Mouse (Mus musculus) hindbrain, embryonic 15.5 days (tissue): ENCODE measurements around the gene Gm49601. TPM values are rescaled to one million over a fixed set of nuclear protein-coding genes. Genes with fewer than 3 reads are reported as not detected.

ENCODE experiments used
- ATAC-seq: fragments of 200-750 bp; cut with Nextera tagmentation; 2 replicates; pipeline ENCODE4 v1.8.0; 2017; ENCODE audit warnings: low read depth, moderate number of reproducible peaks, moderate TSS enrichment; ENCODE audit not compliant: low FRiP score
- H3K27ac ChIP-seq: fragments of 300-500 bp; sonication (generic); replicated peaks from 2 replicates; pipeline ENCODE4 v1.5.1; 2015; ENCODE audit warnings: mild to moderate bottlenecking, inconsistent platforms
- H3K27me3 ChIP-seq: fragments of 300-500 bp; sonication (generic); 2 replicates; pipeline ENCODE4 v1.6.1; 2015; ENCODE audit warnings: control low read depth, inconsistent platforms
- H3K36me3 ChIP-seq: fragments of 300-500 bp; sonication (generic); 2 replicates; pipeline ENCODE4 v1.6.1; 2015; ENCODE audit warnings: control low read depth, inconsistent platforms
- H3K4me1 ChIP-seq: fragments of 300-500 bp; sonication (generic); replicated peaks from 2 replicates; pipeline ENCODE4 v1.6.1; 2015; ENCODE audit warnings: control low read depth, inconsistent platforms
- H3K4me2 ChIP-seq: fragments of 300-500 bp; sonication (generic); 2 replicates; pipeline ENCODE4 v1.6.1; 2015; ENCODE audit warnings: moderate library complexity, mild to moderate bottlenecking, inconsistent platforms
- H3K4me3 ChIP-seq: fragments of 300-500 bp; sonication (generic); 2 replicates; pipeline ENCODE4 v1.5.1; 2015; ENCODE audit warnings: mild to moderate bottlenecking, inconsistent platforms
- H3K9ac ChIP-seq: fragments of 300-500 bp; sonication (generic); 2 replicates; pipeline ENCODE4 v1.6.1; 2015; ENCODE audit warnings: inconsistent platforms
- H3K9me3 ChIP-seq: fragments of 300-500 bp; sonication (generic); 2 replicates; pipeline ENCODE4 v1.6.1; 2016; ENCODE audit warnings: control low read depth, inconsistent platforms
- WGBS: fragments of 180-500 bp; shearing (Covaris S2); methylation state at CpG from one replicate; pipeline ENCODE4 v1.1.7; 2015; 5-methylcytosine and 5-hydroxymethylcytosine counted together
- polyA plus RNA-seq: library from polyadenylated mRNA; unstranded; fragments of >200 nt; fragmentation: Nextera tagmentation; extraction: Ambion mirVana; gene quantifications from 2 replicates; pipeline ENCODE4 v1.2.1, GENCODE M21; 2015

The Gm49601 gene
- polyA plus RNA-seq: 14.8 and 18.8 TPM in 2 replicates

- Histone ChIP-seq H3K4me1 (peaks cover 46% of the 10 kb centered on the region), H3K36me3 (peaks cover 32% of the 10 kb centered on the region), H3K9me3 (no peaks in the 10 kb centered on the region), H3K27ac (no peak within 1 kb of the TSS), H3K4me2 (peak within 1 kb of the TSS; percentile 96), H3K27me3 (peaks cover 45% of the 10 kb centered on the region), H3K9ac (peak within 1 kb of the TSS; percentile 46), H3K4me3 (peak within 1 kb of the TSS; percentile 84)
- ATAC-seq: peak; percentile 7; the same call in 1 of the 2 replicates
- 1% methylated on average over 48 of the region's 65 CpGs for WGBS
Observed at GRCm38 (mm10) chr16:18626376-18626878, at the start of gene Gm49601. Gene Gm49601 (minus strand): TSS chr16:18626427.

GRCm38 (mm10) chr16:18673005-18673404 lies 46.8 kb upstream of the Gm49601 start:
- Histone ChIP-seq H3K4me1 (no peaks in the 10 kb centered on the region), H3K4me3 (no peak overlapping the region), H3K36me3 (no peaks in the 10 kb centered on the region), H3K4me2 (no peak overlapping the region), H3K9ac (no peak overlapping the region), H3K9me3 (no peaks in the 10 kb centered on the region), H3K27ac (no peak overlapping the region), H3K27me3 (no peaks in the 10 kb centered on the region)
- no peak for ATAC-seq
- 91% methylated on average over 3 of the region's 3 CpGs for WGBS

- no peak overlapping the region for H3K4me2 ChIP-seq
- 75% methylated on average over 5 of the region's 5 CpGs for WGBS
- no peaks in the 10 kb centered on the region for H3K4me1 ChIP-seq
- H3K27ac ChIP-seq: no peak overlapping the region
- H3K9me3 ChIP-seq: no peaks in the 10 kb centered on the region
- no peaks in the 10 kb centered on the region for H3K27me3 ChIP-seq
- ATAC-seq: no peak
- no peak overlapping the region for H3K9ac ChIP-seq
- no peaks in the 10 kb centered on the region for H3K36me3 ChIP-seq
- H3K4me3 ChIP-seq: no peak overlapping the region
Observed at GRCm38 (mm10) chr16:18672027-18672426, 45.8 kb upstream of the Gm49601 start.

GRCm38 (mm10) chr16:18669914-18670313 lies 43.7 kb upstream of the Gm49601 start:
- no peak overlapping the region for H3K9ac ChIP-seq
- H3K4me3 ChIP-seq: no peak overlapping the region
- no peaks in the 10 kb centered on the region for H3K9me3 ChIP-seq
- H3K27me3 ChIP-seq: no peaks in the 10 kb centered on the region
- H3K4me1 ChIP-seq: no peaks in the 10 kb centered on the region
- 73% methylated on average over 6 of the region's 6 CpGs for whole genome bisulfite sequencing
- no peak overlapping the region for H3K27ac ChIP-seq
- H3K4me2 ChIP-seq: no peak overlapping the region
- no peaks in the 10 kb centered on the region for H3K36me3 ChIP-seq
- no peak for ATAC-seq

GRCm38 (mm10) chr16:18658597-18658996 lies 32.4 kb upstream of the Gm49601 start:
- WGBS: 85% methylated on average over 4 of the region's 4 CpGs
- Histone ChIP-seq H3K27ac (no peak overlapping the region), H3K9ac (no peak overlapping the region), H3K36me3 (no peaks in the 10 kb centered on the region), H3K4me2 (no peak overlapping the region), H3K4me3 (no peak overlapping the region), H3K9me3 (no peaks in the 10 kb centered on the region), H3K4me1 (no peaks in the 10 kb centered on the region), H3K27me3 (no peaks in the 10 kb centered on the region)
- no peak for ATAC-seq

- no peak for ATAC-seq
- H3K36me3 ChIP-seq: no peaks in the 10 kb centered on the region
- H3K9ac ChIP-seq: no peak overlapping the region
- H3K4me3 ChIP-seq: no peak overlapping the region
- H3K4me2 ChIP-seq: no peak overlapping the region
- no peaks in the 10 kb centered on the region for H3K4me1 ChIP-seq
- WGBS: 67% methylated on average over 5 of the region's 5 CpGs
- no peaks in the 10 kb centered on the region for H3K27me3 ChIP-seq
- H3K27ac ChIP-seq: no peak overlapping the region
- H3K9me3 ChIP-seq: no peaks in the 10 kb centered on the region
Observed at GRCm38 (mm10) chr16:18655372-18656098, 29.3 kb upstream of the Gm49601 start.

GRCm38 (mm10) chr16:18653290-18654160 lies 27.3 kb upstream of the Gm49601 start:
- no peak for ATAC-seq
- no peak overlapping the region for H3K27ac ChIP-seq
- H3K9ac ChIP-seq: no peak overlapping the region
- H3K4me1 ChIP-seq: no peaks in the 10 kb centered on the region
- no peaks in the 10 kb centered on the region for H3K36me3 ChIP-seq
- no peak overlapping the region for H3K4me2 ChIP-seq
- no peaks in the 10 kb centered on the region for H3K9me3 ChIP-seq
- no peak overlapping the region for H3K4me3 ChIP-seq
- WGBS: 93% methylated on average over 6 of the region's 6 CpGs
- no peaks in the 10 kb centered on the region for H3K27me3 ChIP-seq

- ATAC-seq: no peak
- Histone ChIP-seq H3K4me2 (no peak overlapping the region), H3K9ac (no peak overlapping the region), H3K4me3 (no peak overlapping the region), H3K9me3 (no peaks in the 10 kb centered on the region), H3K4me1 (no peaks in the 10 kb centered on the region), H3K27me3 (no peaks in the 10 kb centered on the region), H3K36me3 (no peaks in the 10 kb centered on the region), H3K27ac (no peak overlapping the region)
- 68% methylated on average over 3 of the region's 3 CpGs for WGBS
Observed at GRCm38 (mm10) chr16:18649126-18649525, 22.9 kb upstream of the Gm49601 start.

GRCm38 (mm10) chr16:18645329-18645728 lies 19.1 kb upstream of the Gm49601 start:
- 80% methylated on average over 6 of the region's 6 CpGs for WGBS
- no peak overlapping the region for H3K27ac ChIP-seq
- no peak overlapping the region for H3K4me3 ChIP-seq
- H3K9ac ChIP-seq: no peak overlapping the region
- H3K4me2 ChIP-seq: no peak overlapping the region
- H3K36me3 ChIP-seq: no peaks in the 10 kb centered on the region
- no peak for ATAC-seq
- H3K9me3 ChIP-seq: no peaks in the 10 kb centered on the region
- H3K27me3 ChIP-seq: no peaks in the 10 kb centered on the region
- no peaks in the 10 kb centered on the region for H3K4me1 ChIP-seq

- no peak overlapping the region for H3K9ac ChIP-seq
- no peaks in the 10 kb centered on the region for H3K4me1 ChIP-seq
- H3K36me3 ChIP-seq: no peaks in the 10 kb centered on the region
- no peak for ATAC-seq
- no peak overlapping the region for H3K27ac ChIP-seq
- H3K27me3 ChIP-seq: no peaks in the 10 kb centered on the region
- no peak overlapping the region for H3K4me2 ChIP-seq
- WGBS: 81% methylated on average over 4 of the region's 4 CpGs
- H3K9me3 ChIP-seq: no peaks in the 10 kb centered on the region
- no peak overlapping the region for H3K4me3 ChIP-seq
Observed at GRCm38 (mm10) chr16:18644485-18644884, 18.3 kb upstream of the Gm49601 start.

GRCm38 (mm10) chr16:18643406-18643998 lies 17.3 kb upstream of the Gm49601 start:
- WGBS: 86% methylated on average over 11 of the region's 11 CpGs
- ATAC-seq: no peak
- Histone ChIP-seq H3K9ac (no peak overlapping the region), H3K27me3 (no peaks in the 10 kb centered on the region), H3K4me3 (no peak overlapping the region), H3K4me1 (no peaks in the 10 kb centered on the region), H3K36me3 (no peaks in the 10 kb centered on the region), H3K9me3 (no peaks in the 10 kb centered on the region), H3K27ac (no peak overlapping the region), H3K4me2 (no peak overlapping the region)

- Histone ChIP-seq H3K4me3 (no peak overlapping the region), H3K9ac (no peak overlapping the region), H3K27ac (no peak overlapping the region), H3K4me2 (no peak overlapping the region), H3K27me3 (no peaks in the 10 kb centered on the region), H3K4me1 (no peaks in the 10 kb centered on the region), H3K9me3 (no peaks in the 10 kb centered on the region), H3K36me3 (no peaks in the 10 kb centered on the region)
- ATAC-seq: no peak
- 85% methylated on average over 4 of the region's 4 CpGs for WGBS
Observed at GRCm38 (mm10) chr16:18642897-18643296, 16.7 kb upstream of the Gm49601 start.
